Mouse (Mus musculus): ENCODE results near the gene Klhl29. TPM values are rescaled to one million over a fixed set of nuclear protein-coding genes. Genes with fewer than 3 reads are reported as not detected.

Gene Klhl29
- polyA plus RNA-seq, 1 experiment = not detected

DNA sequence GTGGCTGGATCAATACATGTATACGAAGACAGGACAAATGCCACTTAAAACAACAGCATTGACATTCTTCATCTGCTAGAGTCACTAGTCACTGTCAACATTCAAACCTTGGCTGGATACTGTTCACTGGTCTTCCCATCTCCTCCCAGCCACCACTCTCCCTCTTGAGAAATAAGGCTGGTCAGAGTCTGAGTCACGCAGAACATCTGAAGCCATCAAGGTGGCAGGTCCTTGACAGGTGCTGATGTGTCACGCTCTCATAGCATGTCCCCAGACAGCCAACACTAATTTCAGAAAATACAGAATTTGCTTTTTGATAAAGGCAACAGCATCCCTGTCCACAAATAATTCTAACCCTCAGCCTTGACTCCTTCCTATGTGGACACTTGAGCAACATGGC lies 116.7 kb downstream of the Klhl29 start:
- no peaks in the 10 kb centered on the region for H3K4me1 ChIP-seq (ENCODE audit: control insufficient read depth, insufficient read depth, low read length)
- H3K27ac ChIP-seq (ENCODE audit: insufficient read depth, low read depth, low read length) = no peak overlapping the region
- TF ChIP-seq CTCF (IDR thresholded peaks at IDR 0.05; ENCODE audit: low read depth, low read length) = no peak
- TF ChIP-seq POLR2A (IDR thresholded peaks at IDR 0.05; ENCODE audit: borderline replicate concordance, low read depth, low read length) = no peak
- no peak overlapping the region for H3K4me3 ChIP-seq (ENCODE audit: insufficient read depth, low read length)

DNA sequence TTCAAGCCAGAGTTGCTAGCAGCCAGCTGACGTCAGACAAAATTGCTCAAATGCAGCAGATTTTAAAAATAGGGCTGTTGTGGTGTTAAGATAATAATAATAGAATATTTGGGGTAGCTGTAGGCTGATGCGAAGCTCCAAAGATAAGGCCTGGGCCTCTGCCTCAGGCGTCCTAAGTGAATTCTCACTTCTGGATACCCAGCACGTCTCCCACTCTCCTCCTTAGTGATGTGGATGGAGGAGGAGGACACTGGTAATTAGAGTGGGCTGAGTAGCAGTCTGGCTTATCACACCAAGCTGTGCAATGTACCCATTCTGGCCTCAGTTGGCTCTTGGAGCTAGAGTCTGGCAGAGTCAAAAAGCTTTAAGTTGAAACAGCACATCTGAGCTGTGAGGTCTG lies 118.3 kb downstream of the Klhl29 start:
- Histone ChIP-seq H3K4me1 (ENCODE audit: control insufficient read depth, insufficient read depth, low read length) (no peaks in the 10 kb centered on the region), H3K27ac (ENCODE audit: insufficient read depth, low read depth, low read length) (no peak overlapping the region), H3K4me3 (ENCODE audit: insufficient read depth, low read length) (no peak overlapping the region)
- TF ChIP-seq POLR2A (IDR thresholded peaks at IDR 0.05; ENCODE audit: borderline replicate concordance, low read depth, low read length) = no peak
- no peak for TF ChIP-seq CTCF (IDR thresholded peaks at IDR 0.05; ENCODE audit: low read depth, low read length)

DNA sequence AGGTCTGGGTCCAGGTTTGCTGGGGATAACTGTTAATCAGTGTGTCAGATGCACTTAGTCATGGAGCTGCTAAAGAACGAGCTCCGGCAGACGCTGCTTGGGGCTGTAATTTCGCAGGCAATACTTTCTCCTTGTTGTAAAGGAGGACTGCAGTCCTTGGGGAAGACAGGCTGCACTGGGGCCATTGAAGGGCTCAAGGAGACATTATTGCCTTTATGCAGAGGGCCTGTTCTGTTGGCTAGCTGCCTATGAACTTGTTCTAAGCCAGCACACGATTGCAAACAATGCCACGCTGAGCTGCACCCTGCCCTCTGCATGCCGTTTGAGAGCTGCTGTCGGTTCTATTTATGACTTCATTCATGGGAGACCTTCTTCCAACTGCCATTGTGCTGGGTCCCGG lies 120.4 kb downstream of the Klhl29 start:
- Histone ChIP-seq H3K4me1 (ENCODE audit: control insufficient read depth, insufficient read depth, low read length) (no peaks in the 10 kb centered on the region), H3K4me3 (ENCODE audit: insufficient read depth, low read length) (no peak overlapping the region), H3K27ac (ENCODE audit: insufficient read depth, low read depth, low read length) (no peak overlapping the region)
- TF ChIP-seq CTCF (IDR thresholded peaks at IDR 0.05; ENCODE audit: low read depth, low read length) (no peak), POLR2A (IDR thresholded peaks at IDR 0.05; ENCODE audit: borderline replicate concordance, low read depth, low read length) (no peak)

DNA sequence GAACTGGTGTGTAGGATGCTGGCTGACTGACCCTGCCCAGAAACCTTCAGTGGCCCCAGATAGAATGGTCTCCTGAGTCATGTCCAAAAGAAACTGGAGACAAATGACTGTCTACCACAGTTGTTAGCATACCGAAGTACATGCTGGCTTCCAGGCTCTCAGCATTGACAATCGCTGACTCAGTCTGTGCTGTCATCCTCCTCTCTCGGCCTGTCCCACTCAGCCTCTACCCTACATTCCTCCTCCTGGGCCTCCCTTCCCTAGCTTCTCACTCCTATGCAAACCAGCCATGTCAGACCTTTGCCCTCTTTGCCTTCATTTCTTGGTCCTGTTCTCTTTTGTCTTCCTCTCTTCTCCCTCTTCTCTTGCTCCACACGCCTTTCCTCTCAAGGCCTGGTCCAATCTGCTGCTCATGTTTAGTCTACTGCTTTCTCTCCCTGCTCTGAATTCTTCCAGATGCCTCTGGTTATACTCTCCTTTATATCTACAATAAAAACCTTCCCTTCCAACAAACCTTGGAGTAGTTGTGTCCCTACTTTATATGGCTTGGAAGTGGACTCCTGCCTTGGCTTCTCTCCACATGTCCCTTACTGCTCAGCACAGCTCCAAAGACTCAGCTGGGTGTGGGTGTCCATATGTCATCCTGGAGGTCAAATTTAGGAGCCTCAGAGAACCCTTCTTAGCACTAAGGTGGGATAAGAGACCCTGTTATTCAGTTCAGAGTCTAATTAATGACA lies 121.1 kb downstream of the Klhl29 start:
- TF ChIP-seq POLR2A (IDR thresholded peaks at IDR 0.05; ENCODE audit: borderline replicate concordance, low read depth, low read length) (no peak), CTCF (IDR thresholded peaks at IDR 0.05; ENCODE audit: low read depth, low read length) (no peak)
- Histone ChIP-seq H3K27ac (ENCODE audit: insufficient read depth, low read depth, low read length) (no peak overlapping the region), H3K4me1 (ENCODE audit: control insufficient read depth, insufficient read depth, low read length) (no peaks in the 10 kb centered on the region), H3K4me3 (ENCODE audit: insufficient read depth, low read length) (no peak overlapping the region)

DNA sequence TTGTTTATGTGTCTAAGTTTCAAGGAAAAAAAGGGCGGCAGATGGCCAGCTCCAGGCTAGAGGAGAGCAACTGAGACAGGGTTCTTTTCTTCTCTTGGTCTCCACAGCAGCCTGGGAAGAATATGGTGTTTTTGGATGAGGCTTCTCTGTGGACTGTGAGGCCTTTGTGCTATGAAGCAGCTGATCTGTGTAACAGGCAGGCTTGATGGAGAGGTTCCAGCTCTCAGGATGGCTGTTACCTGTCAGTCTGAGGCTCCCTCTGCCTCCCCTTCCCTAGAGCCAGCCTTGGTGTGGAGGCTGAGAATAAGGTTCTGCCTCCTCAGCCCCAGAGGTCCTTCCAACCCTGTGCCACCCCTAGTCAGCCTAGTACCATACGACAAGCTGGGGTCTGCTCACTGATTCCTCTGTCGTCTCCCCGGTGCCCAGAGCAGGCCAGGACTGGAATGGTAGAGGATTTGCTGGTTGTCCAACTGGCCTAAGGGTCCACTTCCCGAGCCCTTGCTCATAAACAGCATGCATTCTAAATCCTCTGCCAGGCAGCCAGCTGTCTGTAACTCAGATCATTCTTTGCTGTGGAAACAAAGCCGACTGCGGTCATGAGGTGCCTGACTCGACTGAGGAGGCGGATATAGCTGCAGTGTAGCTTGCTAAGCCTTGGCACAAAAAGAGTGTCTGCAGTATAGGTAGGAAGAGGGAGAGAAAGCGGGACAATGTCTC lies 122.0 kb downstream of the Klhl29 start:
- TF ChIP-seq POLR2A (IDR thresholded peaks at IDR 0.05; ENCODE audit: borderline replicate concordance, low read depth, low read length) (no peak), CTCF (IDR thresholded peaks at IDR 0.05; ENCODE audit: low read depth, low read length) (no peak)
- H3K27ac ChIP-seq (ENCODE audit: insufficient read depth, low read depth, low read length) = no peak overlapping the region

DNA sequence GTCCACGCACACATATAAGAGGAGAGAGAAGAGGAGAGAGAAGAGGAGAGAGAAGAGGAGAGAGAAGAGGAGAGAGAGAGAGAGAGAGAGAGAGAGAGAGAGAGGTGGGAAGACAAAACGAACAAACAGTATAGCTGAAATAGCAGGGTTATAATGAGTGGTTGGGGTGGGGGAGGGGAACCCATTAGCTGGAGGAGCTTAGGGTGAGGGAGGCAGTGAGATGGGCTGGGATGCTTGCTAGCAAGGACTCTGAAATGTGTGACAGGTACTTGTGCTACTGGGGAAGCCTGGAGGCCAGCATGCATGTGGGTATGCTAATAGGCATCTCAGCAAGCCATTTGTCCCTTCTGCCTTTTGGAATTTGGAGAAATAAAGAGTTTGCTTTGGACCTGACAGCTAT lies 122.9 kb downstream of the Klhl29 start:
- no peak for TF ChIP-seq CTCF (IDR thresholded peaks at IDR 0.05; ENCODE audit: low read depth, low read length)
- no peak for TF ChIP-seq POLR2A (IDR thresholded peaks at IDR 0.05; ENCODE audit: borderline replicate concordance, low read depth, low read length)
- Histone ChIP-seq H3K4me1 (ENCODE audit: control insufficient read depth, insufficient read depth, low read length) (no peaks in the 10 kb centered on the region), H3K4me3 (ENCODE audit: insufficient read depth, low read length) (no peak overlapping the region)

More for the DNA sequence above, 122.0 kb downstream of the Klhl29 start:
- no peak overlapping the region for H3K4me3 ChIP-seq (ENCODE audit: insufficient read depth, low read length)
- H3K4me1 ChIP-seq (ENCODE audit: control insufficient read depth, insufficient read depth, low read length) = no peaks in the 10 kb centered on the region

DNA sequence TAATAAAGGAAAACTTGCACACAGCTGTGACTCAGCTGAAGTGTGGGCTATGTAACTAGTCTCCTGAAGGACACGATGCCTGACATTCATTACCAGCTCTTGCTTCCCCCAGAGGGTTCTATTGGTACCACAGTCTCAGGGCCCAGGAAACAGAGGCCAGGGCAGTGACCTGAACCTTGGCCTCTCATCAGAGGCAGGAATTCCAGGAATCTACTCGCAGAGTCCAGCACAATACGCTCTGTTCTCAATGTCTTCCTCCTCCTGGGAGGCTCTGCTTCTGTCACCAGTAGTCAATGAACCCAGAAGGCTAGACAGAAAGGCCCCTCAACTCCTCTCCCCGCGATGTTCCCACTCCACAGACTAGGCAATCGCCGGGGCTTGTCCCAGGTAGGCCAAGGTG lies 125.4 kb downstream of the Klhl29 start:
- TF ChIP-seq POLR2A (IDR thresholded peaks at IDR 0.05; ENCODE audit: borderline replicate concordance, low read depth, low read length) = no peak
- TF ChIP-seq CTCF (IDR thresholded peaks at IDR 0.05; ENCODE audit: low read depth, low read length) = no peak
- H3K4me1 ChIP-seq (ENCODE audit: control insufficient read depth, insufficient read depth, low read length) = no peaks in the 10 kb centered on the region
- H3K4me3 ChIP-seq (ENCODE audit: insufficient read depth, low read length) = no peak overlapping the region

More for the DNA sequence above, 122.9 kb downstream of the Klhl29 start:
- no peak overlapping the region for H3K27ac ChIP-seq (ENCODE audit: insufficient read depth, low read depth, low read length)

DNA sequence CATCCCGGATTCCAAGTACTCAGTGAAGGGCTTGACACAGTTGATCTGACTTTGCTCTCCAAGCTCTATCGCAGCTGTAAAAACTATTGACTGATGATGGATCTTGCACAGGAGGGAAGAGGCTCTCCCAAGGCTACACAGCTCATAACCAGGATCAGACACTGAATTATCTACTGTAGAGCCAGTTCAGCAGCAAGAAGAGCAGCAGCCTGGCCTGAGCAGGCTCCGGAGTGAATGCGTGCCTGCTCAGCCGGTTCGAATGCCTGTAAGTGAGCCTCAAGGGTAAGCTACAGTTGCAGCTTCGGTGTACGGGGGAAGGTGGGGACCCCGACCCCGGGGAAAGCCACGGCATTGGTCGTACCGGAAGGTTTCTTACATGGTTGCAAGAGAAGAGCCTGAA lies 126.4 kb downstream of the Klhl29 start:
- no peak overlapping the region for H3K4me3 ChIP-seq (ENCODE audit: insufficient read depth, low read length)
- H3K4me1 ChIP-seq (ENCODE audit: control insufficient read depth, insufficient read depth, low read length) = no peaks in the 10 kb centered on the region
- no peak for TF ChIP-seq CTCF (IDR thresholded peaks at IDR 0.05; ENCODE audit: low read depth, low read length)
- no peak for TF ChIP-seq POLR2A (IDR thresholded peaks at IDR 0.05; ENCODE audit: borderline replicate concordance, low read depth, low read length)
- H3K27ac ChIP-seq (ENCODE audit: insufficient read depth, low read depth, low read length) = no peak overlapping the region

More for the DNA sequence above, 125.4 kb downstream of the Klhl29 start:
- no peak overlapping the region for H3K27ac ChIP-seq (ENCODE audit: insufficient read depth, low read depth, low read length)

DNA sequence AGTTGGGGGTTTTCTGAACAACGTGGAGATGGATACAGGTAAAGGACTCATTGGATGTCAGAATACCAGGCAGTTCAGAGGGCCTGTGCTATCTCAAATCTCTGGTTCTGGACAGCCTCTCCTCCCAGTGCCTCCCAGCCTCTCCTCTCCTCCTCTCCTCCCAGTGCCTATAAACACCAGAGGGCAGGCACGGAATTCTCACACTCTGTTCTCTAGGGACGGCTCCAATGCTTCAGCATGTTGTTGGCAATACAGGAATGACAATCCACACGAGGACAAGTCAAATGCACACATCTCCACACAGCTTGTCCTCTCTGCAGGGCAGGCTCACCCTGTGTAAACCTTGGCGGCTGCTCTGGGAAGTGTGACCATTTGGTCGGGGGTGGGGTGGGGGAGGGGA lies 128.0 kb downstream of the Klhl29 start:
- Histone ChIP-seq H3K4me1 (ENCODE audit: control insufficient read depth, insufficient read depth, low read length) (no peaks in the 10 kb centered on the region), H3K27ac (ENCODE audit: insufficient read depth, low read depth, low read length) (no peak overlapping the region), H3K4me3 (ENCODE audit: insufficient read depth, low read length) (no peak overlapping the region)
- no peak for TF ChIP-seq CTCF (IDR thresholded peaks at IDR 0.05; ENCODE audit: low read depth, low read length)
- TF ChIP-seq POLR2A (IDR thresholded peaks at IDR 0.05; ENCODE audit: borderline replicate concordance, low read depth, low read length) = no peak

DNA sequence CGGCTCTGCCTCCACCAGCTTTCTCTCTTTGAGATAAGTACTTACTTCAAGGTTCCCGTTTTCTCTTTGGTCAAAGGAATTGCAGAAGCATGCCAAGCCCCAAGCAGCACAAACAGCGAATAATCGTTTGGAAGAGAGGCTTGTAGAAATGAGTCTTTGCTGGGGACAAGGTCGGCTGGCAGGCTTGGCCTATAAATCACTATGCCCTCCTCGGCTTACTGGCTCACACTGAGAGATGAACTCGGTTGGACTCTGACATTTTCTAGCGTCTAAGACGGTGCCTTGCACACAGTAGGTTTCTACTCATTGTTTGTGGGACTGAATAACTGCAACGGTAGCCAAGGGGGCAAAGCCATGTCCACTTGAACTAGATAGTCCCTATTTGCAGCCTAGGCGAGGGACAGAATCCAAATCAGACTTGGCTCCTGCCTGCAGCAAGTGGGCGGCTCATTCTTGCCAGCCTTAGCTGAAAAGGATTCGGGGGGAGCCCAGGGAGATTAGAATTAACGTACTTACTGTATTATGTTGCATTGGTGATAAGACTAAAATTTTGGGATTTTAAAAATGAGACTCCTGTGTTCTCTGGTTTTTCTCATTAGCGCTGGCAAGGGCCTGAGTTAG lies 128.7 kb downstream of the Klhl29 start:
- Histone ChIP-seq H3K4me1 (ENCODE audit: control insufficient read depth, insufficient read depth, low read length) (no peaks in the 10 kb centered on the region), H3K27ac (ENCODE audit: insufficient read depth, low read depth, low read length) (no peak overlapping the region), H3K4me3 (ENCODE audit: insufficient read depth, low read length) (no peak overlapping the region)
- TF ChIP-seq CTCF (IDR thresholded peaks at IDR 0.05; ENCODE audit: low read depth, low read length) = no peak
- TF ChIP-seq POLR2A (IDR thresholded peaks at IDR 0.05; ENCODE audit: borderline replicate concordance, low read depth, low read length) = no peak
